Mouse (Mus musculus) mouse trophoblast stem cell (cell line): ENCODE measurements around the gene Mxd1.

Experiments used
- in situ Hi-C, 2 experiments: fragments of 300-500 bp; cut with MseI, MboI; formaldehyde crosslinking; loops; 2 replicates in 1 of 2; 3 replicates in 1 of 2; pipeline ENCODE4 v1.15.1; 2025

The Mxd1 gene

DNA sequence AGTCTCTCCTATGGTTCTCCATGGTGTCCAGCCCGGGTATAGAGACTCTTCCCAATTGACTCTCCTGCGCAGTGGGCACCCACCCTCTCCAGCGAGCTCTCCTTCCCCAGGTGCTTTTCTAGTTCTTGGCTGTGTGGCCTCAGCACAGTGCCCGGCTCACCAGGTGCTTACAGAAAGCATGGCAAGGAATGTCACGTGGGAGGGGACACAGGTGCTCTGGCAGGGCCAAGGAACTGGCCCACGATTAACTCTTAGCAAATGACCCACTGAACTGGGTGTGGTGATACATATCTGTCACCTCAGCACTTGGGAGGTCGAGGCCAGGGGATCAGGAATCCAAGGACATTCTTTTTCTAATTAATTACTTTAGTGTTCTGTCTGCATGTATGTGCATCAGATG, 22.8 kb downstream of the Mxd1 start:
- in situ Hi-C loops, result no loop called here

DNA sequence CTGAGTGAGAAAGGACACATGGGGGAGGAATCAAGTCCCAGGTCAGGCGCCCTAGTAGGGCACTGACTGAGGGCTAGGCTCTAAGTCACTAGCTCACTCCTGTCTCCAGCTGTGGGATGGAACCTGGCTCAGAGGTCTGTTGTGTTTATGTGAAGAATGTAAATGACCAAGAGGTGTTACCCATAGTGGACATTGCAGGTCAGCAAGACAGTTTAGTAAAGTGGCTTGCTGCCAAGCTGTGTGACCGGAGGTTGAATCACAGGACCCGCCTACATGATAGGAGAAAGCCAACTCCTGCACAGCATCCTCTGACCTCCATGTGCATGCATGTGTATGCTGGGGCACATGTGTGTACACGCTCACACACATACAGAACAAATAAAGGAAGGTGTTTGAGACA, 23.4 kb downstream of the Mxd1 start:
- in situ Hi-C loops, result no loop called here

DNA sequence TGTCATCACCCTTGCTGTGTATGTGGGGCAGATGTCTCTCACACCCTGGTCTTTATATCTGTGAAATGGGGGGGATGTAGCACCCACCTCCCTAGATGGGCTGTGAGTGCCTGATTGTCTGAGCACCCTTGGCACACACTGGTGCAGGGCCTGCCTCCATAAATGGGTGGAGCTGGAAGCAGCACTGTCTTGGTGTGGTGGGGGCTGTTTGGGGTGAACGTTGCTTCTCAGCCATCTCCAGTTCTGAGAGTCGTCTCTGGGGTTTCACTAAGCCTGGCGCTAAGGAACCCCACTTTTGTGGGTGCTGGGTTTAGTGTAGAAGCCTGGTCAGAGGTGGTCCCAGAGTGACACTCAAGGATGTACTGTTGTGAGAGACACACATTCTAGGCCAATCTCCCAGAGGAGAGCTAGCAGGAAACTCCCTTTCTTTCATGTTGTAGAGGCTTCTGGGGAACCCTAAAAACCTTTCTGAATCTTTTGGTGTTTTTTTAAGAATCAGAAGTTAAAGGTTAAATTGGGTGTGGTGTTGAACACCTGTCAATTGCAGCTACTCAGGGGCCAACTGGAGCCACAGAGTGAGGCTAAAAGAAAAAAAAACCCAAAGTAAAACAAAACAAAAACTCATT, 24.1 kb downstream of the Mxd1 start:
- in situ Hi-C loops, result no loop called here

DNA sequence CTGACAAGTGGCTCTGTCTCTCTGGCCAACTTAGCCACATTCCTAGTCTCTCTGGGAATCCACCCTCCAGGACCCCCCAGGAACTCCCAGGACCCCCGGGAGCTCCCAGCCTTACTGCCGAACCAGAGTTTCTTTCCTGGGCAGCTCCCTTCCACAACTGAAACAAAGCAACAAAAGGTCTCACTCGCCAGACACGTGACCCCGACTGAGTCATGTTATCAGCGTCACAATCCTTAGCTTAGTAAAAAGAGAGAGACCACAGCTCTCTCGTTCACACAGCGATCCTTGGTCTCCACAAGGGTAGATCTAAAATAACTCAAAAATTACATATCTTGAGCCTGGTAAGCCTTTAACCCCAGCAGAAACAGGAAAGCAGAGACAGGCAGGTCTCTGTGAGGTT, 27.2 kb downstream of the Mxd1 start:
- in situ Hi-C loops, result no loop called here

DNA sequence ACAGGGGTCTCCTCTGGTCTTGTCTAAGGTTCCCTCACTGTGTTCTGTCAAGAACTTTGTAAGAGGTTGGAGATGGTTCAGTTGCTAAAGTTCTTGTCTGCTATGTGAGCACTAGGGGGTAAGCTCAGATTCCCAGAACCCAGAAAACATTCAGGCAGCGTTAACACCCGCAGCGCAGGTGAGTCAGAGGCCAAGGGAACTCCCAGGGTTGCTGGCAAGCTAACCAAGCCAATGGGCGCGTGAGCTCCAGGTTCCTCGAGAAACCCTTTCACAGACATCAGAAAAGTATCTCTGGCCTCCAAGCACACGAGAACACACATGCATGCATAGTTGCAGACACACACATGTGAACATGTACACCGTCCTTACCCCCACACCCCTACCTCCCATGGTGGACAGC, 28.2 kb downstream of the Mxd1 start:
- in situ Hi-C loops, result no loop called here

DNA sequence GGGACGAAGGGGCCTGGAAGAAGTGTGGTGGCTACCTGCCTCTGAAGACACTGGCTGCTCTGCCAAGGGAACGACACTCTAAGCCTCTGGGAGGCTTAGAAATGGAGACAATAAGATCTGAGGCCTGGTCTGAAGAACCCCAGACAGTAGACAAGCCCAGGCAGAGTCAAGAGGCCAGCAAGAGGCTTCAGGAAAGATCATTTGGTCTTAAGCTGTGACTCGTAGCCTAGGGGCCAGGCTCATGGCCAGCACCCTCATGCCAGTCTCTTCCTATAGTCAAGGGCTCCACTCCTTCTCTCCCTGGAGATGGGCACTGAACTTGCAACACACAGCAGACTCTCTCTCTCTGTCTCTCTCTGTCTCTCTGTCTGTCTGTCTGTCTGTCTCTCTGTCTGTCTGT, 28.8 kb downstream of the Mxd1 start:
- in situ Hi-C loops, result no loop called here

DNA sequence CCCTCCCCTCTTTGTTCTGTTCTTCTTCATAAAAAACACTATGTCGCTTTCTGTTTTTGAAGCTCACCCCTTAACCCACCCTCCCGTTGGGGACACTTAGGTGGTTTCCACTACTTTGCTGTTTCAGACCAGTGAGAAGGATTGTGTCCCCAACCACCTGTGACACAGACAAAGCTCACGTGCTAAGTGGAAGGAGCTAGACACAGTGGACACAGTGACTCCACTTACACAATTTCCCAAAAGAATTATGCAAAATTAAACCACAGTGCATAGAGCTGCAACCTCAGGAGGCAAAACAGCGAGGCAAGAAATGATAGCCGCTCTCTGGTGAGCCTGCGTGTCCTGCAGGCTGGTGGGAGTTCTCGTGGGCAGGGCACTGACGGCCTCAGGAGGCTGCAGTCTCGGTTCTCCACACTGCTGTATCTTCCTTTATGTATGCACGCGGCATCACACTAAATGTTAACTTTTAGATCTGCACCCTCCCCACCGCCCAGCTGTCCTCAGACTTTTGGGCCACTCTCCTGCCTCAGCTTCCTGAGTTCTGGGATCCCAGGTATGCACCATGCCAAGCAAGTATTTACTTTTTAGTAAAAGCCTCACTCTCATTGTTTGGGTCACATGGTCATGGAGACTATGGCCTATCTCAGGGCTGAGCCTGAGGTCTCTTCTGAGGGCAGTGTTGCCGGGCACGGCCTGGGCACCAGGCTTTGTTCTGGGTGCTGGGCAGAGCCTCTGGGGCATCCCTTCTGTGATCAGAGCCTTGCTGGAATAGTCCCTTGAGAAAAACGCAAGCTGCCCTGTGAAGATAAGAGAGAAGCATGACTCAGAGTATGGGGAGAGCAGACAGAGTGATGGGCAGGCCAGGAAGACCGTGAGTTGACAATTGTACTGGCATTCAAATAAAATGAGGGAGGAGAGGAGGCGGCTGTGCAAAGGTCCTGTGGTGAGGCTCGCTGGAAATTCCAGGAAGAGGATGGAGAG, 29.5 kb downstream of the Mxd1 start:
- in situ Hi-C loops, result no loop called here

DNA sequence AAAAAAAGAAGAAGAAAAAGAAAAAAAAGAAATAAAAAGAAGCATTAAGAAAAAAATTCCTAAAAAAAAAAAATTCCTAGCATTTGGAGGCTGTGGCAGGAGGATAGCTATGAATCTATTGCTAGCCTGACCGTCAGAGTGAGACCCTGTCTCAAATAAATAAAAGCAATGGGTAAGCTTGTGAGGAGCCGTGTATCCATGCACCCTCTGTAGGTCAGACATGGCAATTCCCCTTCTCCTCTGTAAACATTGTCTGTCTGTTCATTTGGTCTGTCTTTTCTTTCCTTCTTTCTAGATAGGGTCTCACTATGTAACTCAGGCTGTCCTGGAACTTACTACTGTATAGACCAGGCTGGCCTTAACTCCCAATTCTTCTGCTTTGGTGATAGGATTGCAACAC, 30.5 kb downstream of the Mxd1 start:
- in situ Hi-C loops, result no loop called here

DNA sequence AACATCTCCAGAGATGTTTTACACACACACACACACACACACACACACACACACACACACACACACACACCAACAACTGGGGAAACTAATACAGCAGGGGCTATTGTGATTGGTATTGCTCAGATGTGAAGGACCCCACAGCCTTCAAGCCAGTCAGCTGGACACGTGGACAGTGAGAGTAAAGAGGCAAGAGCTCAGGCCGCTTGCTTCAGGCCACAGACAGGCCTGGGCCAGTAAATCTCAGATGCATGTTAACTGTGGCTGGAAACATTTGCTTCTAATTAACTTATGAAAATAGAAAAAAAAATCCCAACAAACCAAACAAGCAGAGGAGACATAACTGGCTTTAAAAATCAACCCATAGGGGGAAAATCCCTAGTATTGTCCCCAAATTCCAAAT, 31.1 kb downstream of the Mxd1 start:
- in situ Hi-C loops, result no loop called here

DNA sequence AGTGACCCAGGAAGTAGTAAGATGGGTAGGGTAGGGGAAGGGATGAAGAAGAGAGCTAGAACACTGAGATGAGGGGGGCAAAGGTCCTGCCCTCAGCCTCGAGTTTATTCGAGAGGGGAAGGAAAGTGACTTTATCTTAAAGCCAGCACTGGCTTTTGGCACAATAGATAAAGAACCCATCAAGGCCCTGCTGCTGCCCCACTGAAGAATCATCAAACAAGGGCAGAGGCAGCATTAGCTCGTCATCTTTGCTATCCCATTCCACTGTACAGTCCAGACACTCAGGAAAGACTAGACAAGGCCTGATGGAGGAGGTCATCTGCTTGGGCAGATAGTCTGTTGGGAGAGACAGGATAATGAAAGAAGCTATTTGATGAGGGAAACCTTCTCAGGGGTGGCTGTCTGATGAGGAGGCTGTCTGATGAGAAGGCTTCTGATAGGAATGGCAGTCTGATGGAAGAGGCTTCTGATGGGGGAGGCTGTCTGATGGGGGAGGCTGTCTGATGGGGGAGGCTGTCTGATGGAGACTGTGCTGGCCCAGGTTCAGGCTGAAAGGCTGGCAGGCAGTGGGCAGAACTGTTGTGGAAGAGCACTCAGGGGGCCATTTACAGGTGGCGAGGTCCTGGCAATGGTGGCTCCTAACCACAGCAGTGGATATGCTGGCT, 31.7 kb downstream of the Mxd1 start:
- in situ Hi-C loops, result no loop called here

DNA sequence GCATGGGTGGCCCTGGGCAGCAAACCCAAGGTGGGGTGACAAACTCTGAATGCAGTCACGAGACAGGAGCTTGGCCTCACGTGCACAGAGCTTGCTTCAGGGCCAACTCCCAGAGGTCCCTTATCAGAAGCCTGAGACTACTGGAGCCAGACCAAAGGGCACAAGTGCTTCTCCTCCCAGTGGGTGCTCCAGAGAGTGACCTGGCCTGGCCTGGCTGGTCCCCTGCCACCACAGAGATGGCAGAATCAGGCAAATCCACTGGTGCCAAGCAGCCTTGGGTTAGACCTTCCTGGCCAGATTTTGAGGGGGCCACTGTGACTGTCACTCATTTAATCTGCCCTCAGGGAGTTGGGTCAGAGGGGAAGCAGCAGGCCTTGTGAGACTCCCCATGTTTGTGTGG, 32.5 kb downstream of the Mxd1 start:
- in situ Hi-C loops, result no loop called here

DNA sequence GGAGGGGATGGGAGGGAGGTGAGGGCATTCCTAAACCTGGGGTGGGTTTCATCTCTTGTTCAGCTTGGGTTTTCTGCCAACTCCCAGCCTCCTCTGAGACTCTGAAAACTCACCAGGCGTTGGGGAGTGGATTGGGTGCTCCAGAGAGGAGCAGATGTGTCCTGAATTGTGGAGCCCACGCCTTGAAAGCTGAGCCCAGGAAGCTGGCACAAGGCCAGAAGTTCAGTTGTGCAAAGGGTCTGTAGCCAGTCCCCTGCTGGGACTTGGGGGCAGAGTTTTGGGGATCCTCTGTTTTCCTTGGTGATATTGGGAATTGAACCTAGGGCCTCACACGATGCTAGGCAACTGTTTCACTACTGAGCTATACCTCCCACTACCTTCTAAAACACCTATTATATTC, 38.8 kb downstream of the Mxd1 start:
- in situ Hi-C loops, result no loop called here

DNA sequence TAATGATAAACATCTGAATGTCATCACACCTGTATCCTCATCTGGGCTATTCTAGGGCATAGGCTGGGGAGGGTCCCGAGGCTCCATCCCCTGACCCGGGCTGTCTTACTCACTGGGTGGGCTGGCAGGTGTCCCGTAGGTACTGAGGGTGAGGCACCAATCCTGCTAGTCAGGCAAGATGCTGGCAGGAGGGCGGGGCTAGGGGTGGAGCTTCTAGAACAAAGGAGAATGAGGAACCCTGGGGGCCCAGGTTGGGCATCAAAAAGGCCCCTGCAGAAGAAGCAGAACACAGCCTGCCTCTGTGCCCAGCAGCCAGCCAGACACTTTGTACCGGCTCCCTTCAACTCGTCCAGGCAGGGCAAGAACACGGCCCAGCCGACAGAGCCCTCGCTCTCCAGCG, 41.0 kb downstream of the Mxd1 start, which contains the start of gene Asprv1:
Asprv1 (plus strand) TSS at position 219 of the 400 bp plus-strand sequence.
- in situ Hi-C loops, result no loop called here

DNA sequence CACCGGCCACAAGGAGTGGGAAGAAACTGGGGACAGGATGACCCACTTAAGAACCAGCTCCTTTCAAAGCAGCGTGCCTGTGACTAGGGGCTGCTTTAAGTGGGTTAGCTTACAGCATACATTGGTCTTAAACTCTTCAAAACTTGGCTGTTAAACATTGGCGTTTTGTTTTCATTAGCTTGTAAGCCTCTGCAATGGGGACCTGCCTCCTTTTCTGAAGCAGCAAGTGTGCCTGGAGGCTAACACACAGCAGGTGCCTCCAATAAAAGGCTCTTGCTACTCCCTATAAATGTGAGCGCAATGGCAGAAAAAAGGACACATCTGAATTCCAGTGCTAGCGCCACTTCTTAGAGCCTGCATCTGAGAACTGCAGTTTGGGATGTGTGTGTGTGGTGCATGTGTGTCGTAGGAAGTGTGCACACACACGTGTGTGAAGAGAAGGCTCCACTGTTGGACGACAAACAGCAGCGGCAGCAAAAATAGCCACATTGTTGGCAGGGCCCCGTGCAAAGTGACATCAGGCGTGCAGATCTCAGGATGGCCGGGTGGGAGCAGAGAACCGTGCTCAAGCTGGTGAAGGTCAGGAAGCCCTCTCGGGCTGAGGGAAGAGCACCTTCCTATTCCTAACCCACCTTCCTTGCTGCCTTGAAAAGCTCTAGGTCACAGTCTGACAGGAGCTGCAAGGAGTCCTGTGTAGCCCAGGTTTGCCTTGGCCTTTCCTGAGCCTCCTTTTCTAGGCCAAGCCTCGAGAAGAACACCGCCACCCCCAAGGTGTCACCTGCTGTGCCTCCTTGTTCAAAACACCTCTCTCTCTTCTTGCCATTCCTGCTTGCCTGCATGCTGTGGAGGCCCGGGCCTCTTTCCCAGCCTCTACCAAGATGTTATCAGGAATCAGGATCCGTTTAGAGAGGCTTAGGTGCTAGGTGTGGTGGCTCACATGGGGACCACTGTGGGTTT, 44.6 kb downstream of the Mxd1 start:
- in situ Hi-C loops, result no loop called here

DNA sequence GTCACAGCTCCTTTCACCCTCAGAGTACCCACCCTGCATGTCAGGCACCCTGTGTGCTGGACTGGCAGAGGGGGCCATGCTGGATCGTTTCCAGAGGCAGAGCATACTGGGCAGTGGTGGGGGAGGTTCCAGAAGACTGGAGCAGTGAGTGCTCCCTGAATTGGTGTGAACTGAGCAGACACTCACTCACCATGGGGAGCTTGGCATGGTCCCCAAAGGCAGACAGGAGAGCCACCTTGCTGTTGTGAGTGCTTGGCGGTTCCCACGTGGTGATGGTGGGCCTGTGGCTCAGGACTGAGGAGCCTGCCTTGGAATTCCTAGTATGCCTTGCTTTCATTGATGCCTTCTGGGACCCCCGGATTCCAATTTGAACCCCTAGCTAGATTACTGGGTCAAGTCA, 45.8 kb downstream of the Mxd1 start:
- in situ Hi-C loops, result no loop called here

DNA sequence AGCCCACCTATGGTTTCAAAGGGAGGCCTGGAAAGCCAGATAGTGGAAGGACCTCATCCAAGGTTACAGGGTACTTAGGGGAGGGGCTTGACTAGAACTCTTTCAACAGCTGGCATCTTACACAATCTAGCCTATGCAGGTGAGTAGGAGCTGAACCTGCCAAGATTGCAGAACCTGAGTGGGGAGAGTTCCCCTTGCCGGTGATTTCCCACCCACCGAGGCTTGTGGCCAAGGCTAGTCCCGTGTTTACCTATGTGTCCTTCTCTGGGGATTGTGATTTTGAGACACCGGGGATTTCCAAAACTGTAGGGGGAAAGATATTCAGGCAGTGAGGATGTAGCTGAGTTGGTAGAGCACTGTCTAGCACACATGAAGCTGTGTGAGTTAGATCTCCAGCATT, 53.7 kb downstream of the Mxd1 start:
- in situ Hi-C loops, result no loop called here

DNA sequence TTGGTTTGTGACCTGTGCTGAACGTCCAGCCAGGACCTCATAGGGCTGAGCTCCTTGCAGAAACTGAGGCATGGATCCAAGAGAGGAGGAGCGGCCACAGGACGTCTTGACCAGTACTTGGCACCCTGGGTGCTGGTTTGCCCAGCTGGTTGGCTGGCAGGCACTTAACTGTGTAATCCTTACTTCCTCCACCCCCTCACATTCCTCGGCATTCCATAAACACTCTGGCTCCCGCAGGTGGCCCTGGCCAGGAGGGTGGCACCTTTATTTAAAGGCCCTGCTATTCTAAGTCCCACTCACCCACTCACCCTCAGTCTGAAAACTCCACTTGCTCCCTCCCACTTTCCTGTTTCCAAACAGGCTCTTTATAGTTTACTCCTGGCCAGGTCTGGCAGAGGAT, 58.2 kb downstream of the Mxd1 start:
- in situ Hi-C loops, result no loop called here

DNA sequence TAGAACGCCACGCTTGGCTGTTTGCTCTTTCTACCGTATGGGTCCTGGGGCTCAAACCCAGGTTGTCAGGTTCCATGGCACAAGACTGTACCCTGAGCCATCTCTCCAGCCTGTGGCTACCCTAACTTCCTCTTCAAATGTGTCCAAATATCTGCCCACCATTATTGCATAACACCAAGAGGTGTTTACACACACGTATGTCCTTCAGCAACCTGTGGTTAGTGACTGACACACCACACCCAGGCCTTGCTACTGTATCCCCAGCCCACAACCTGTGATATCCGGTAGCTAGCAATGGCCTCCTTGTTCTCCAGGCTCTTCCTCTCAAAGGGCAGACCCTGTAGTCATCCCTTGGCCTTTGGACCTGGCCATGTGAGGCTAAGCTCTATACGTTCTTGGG, 59.7 kb downstream of the Mxd1 start:
- in situ Hi-C loops, result no loop called here

DNA sequence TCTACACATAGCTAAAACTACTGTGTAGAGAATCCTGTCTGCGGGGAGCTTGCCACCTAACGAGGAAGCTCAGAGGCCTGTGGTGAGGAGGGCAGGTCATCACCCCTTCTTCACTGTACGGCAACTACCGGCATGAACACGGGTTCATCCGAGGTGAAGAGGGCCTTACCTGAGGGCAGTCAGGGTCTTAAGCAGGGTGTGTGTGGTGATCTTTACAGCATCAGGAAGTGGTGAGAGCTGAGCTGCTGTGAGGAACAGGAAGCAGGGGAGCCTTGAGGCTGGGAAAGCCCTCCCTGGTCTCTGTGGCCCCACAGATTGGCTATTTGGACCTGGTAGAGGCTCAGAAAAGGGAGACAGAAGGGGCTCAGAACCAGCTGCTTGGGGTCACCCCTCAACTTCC, 61.5 kb downstream of the Mxd1 start:
- in situ Hi-C loops, result no loop called here

DNA sequence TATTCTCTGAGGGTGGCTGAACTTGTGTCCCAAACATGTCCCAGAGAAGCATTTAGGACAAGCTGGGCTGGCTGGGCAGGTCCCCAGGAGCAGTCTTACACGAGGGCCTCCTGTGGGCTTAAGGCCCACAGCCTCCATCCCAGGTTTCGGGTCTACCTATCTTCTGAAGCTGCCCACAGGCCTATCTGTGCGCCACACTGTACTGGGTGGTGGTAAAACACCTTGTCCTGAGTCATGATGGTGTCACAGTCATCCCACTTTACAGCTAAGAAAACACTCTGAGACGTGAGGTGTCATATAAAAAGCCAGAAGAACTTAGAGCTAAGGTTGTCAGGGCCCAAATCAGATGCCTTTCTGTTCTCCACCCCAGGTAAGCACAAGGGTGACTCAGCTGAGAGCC, 62.7 kb downstream of the Mxd1 start:
- in situ Hi-C loops, result no loop called here

DNA sequence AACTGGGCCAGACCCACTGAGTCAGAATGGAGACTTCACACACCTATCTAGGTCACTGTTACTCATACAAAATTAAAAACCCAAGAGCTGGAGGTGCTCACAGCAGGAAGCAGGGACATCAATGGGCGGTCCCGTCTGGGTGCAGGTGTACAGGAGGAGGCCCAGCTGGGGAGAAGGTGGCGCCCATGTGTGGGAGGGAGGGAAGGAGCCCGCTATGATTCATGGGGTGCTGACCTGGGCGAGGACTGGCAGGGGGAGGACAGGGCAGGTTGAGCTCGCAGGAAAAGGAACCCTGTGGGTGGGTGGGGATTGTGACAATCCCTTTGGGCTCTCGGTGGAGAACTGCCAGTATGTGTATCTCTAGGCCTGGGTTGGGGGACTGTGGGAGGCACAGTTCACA, 63.7 kb downstream of the Mxd1 start:
- in situ Hi-C loops, result no loop called here
